Mouse (Mus musculus): ENCODE data around the gene 1700069L16Rik. TPM values are rescaled to one million over a fixed set of nuclear protein-coding genes. Genes with fewer than 3 reads are reported as not detected.

The 1700069L16Rik gene
- polyA plus RNA-seq, 1 experiment, result 11.1 TPM

GRCm38 (mm10) chr5:113654821-113655220, 69.8 kb downstream of the 1700069L16Rik start:
- Histone ChIP-seq H3K27ac (ENCODE audit: control insufficient read depth, insufficient read depth, low read depth, low read length) (no peak overlapping the region), H3K4me3 (ENCODE audit: control insufficient read depth, low read depth, low read length) (peak overlapping the region; percentile 72), H3K4me1 (ENCODE audit: control insufficient read depth, insufficient read depth, low read length) (peaks cover 11% of the 10 kb centered on the region), H3K36me3 (ENCODE audit: control insufficient read depth, insufficient read depth, low read length) (no peaks in the 10 kb centered on the region), H3K27me3 (ENCODE audit: control insufficient read depth, insufficient read depth, low read length) (0 out of 2 replicates have a peak, but pooled peaks cover 2% of the 10 kb centered on the region)
- peak; percentile 57; the same call in 1 of the 2 replicates for TF ChIP-seq POLR2A (IDR thresholded peaks at IDR 0.05; ENCODE audit: control insufficient read depth, low read depth, low read length)
- TF ChIP-seq CTCF (IDR thresholded peaks at IDR 0.05; ENCODE audit: control insufficient read depth, insufficient read depth, insufficient replicate concordance, low read depth, low read length), result no peak

- 0 out of 2 replicates have a peak, but pooled peaks cover 2% of the 10 kb centered on the region for H3K27me3 ChIP-seq (ENCODE audit: control insufficient read depth, insufficient read depth, low read length)
- H3K4me1 ChIP-seq (ENCODE audit: control insufficient read depth, insufficient read depth, low read length), result peaks cover 11% of the 10 kb centered on the region
- no peaks in the 10 kb centered on the region for H3K36me3 ChIP-seq (ENCODE audit: control insufficient read depth, insufficient read depth, low read length)
- no peak overlapping the region for H3K27ac ChIP-seq (ENCODE audit: control insufficient read depth, insufficient read depth, low read depth, low read length)
- no peak for TF ChIP-seq CTCF (IDR thresholded peaks at IDR 0.05; ENCODE audit: control insufficient read depth, insufficient read depth, insufficient replicate concordance, low read depth, low read length)
- no peak for TF ChIP-seq POLR2A (IDR thresholded peaks at IDR 0.05; ENCODE audit: control insufficient read depth, low read depth, low read length)
- peak overlapping the region; percentile 72 for H3K4me3 ChIP-seq (ENCODE audit: control insufficient read depth, low read depth, low read length)
These were observed 70.4 kb downstream of the 1700069L16Rik start for GRCm38 (mm10) chr5:113654206-113654605.

- Histone ChIP-seq H3K4me1 (ENCODE audit: control insufficient read depth, insufficient read depth, low read length) (peaks cover 11% of the 10 kb centered on the region), H3K4me3 (ENCODE audit: control insufficient read depth, low read depth, low read length) (peak overlapping the region; percentile 44), H3K27ac (ENCODE audit: control insufficient read depth, insufficient read depth, low read depth, low read length) (no peak overlapping the region), H3K27me3 (ENCODE audit: control insufficient read depth, insufficient read depth, low read length) (peaks cover 2% of the 10 kb centered on the region; the same call in 1 of the 2 replicates), H3K36me3 (ENCODE audit: control insufficient read depth, insufficient read depth, low read length) (no peaks in the 10 kb centered on the region)
- TF ChIP-seq CTCF (IDR thresholded peaks at IDR 0.05; ENCODE audit: control insufficient read depth, insufficient read depth, insufficient replicate concordance, low read depth, low read length) (no peak), POLR2A (IDR thresholded peaks at IDR 0.05; ENCODE audit: control insufficient read depth, low read depth, low read length) (no peak)
These were observed 72.4 kb downstream of the 1700069L16Rik start for GRCm38 (mm10) chr5:113652215-113652614.

- Histone ChIP-seq H3K36me3 (ENCODE audit: control insufficient read depth, insufficient read depth, low read length) (no peaks in the 10 kb centered on the region), H3K27me3 (ENCODE audit: control insufficient read depth, insufficient read depth, low read length) (peaks cover 2% of the 10 kb centered on the region; the same call in 1 of the 2 replicates), H3K4me1 (ENCODE audit: control insufficient read depth, insufficient read depth, low read length) (peaks cover 11% of the 10 kb centered on the region), H3K27ac (ENCODE audit: control insufficient read depth, insufficient read depth, low read depth, low read length) (no peak within 1 kb of the TSS), H3K4me3 (ENCODE audit: control insufficient read depth, low read depth, low read length) (peak within 1 kb of the TSS; percentile 44)
- TF ChIP-seq CTCF (IDR thresholded peaks at IDR 0.05; ENCODE audit: control insufficient read depth, insufficient read depth, insufficient replicate concordance, low read depth, low read length), result no peak
- no peak for TF ChIP-seq POLR2A (IDR thresholded peaks at IDR 0.05; ENCODE audit: control insufficient read depth, low read depth, low read length)
These were observed 74.3 kb downstream of the 1700069L16Rik start, which contains the start of gene Cmklr1 for GRCm38 (mm10) chr5:113650035-113650865. Cmklr1 (minus strand) TSS chr5:113650426.

DNA sequence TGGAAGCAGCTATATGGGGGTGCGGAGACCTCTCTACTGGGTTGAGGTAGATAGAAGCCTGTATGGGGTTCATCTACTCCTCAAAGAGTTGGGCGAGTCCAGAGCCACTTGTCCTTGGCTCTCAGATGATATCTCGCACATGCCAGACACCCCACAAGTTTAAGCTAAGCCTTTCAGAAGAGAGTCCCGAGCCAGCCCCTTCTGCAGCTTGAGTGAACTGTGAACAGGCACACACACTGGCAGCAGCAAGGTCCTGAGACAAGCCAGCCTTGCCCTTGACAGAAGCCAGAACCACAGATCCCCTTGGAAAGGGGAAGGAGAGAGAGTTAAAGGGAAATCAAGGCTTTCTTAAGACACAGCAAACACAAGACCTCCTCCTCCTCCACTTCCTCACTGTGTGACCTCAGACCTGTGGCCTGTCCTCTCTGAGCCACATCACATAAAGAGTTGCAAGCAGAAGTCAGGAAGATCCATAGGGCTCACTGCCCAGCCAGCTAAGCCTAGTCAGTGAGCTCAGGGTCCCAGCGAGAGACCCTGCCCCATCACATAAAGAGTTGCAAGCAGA, 75.8 kb downstream of the 1700069L16Rik start:
- H3K27ac ChIP-seq (ENCODE audit: control insufficient read depth, insufficient read depth, low read depth, low read length), result no peak overlapping the region
- H3K27me3 ChIP-seq (ENCODE audit: control insufficient read depth, insufficient read depth, low read length), result peaks cover 2% of the 10 kb centered on the region; the same call in 1 of the 2 replicates
- peaks cover 3% of the 10 kb centered on the region for H3K4me1 ChIP-seq (ENCODE audit: control insufficient read depth, insufficient read depth, low read length)
- no peak overlapping the region for H3K4me3 ChIP-seq (ENCODE audit: control insufficient read depth, low read depth, low read length)
- TF ChIP-seq CTCF (IDR thresholded peaks at IDR 0.05; ENCODE audit: control insufficient read depth, insufficient read depth, insufficient replicate concordance, low read depth, low read length) (no peak), POLR2A (IDR thresholded peaks at IDR 0.05; ENCODE audit: control insufficient read depth, low read depth, low read length) (no peak)
- H3K36me3 ChIP-seq (ENCODE audit: control insufficient read depth, insufficient read depth, low read length), result no peaks in the 10 kb centered on the region

DNA sequence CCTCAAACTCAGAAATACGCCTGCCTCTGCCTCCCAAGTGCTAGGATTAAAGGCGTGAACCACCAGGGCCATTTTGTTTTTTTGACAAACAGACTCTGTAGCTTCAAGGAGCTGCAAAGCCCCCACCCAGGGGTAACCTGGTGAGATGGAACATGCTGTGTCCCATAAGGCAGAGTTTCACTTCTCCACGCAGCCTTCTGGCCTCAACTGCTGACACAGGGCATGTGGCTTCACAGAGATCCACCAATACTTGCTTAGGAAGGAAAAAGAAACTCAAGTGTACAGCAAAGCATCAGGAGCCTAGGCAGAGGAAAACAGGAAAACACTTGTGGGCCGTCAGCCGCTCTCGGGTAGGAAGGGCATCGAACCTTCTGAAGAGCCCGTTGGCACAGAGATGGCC, 77.4 kb downstream of the 1700069L16Rik start:
- no peak for TF ChIP-seq CTCF (IDR thresholded peaks at IDR 0.05; ENCODE audit: control insufficient read depth, insufficient read depth, insufficient replicate concordance, low read depth, low read length)
- Histone ChIP-seq H3K27ac (ENCODE audit: control insufficient read depth, insufficient read depth, low read depth, low read length) (no peak overlapping the region), H3K36me3 (ENCODE audit: control insufficient read depth, insufficient read depth, low read length) (no peaks in the 10 kb centered on the region), H3K4me1 (ENCODE audit: control insufficient read depth, insufficient read depth, low read length) (peaks cover 10% of the 10 kb centered on the region), H3K27me3 (ENCODE audit: control insufficient read depth, insufficient read depth, low read length) (peaks cover 2% of the 10 kb centered on the region; the same call in 1 of the 2 replicates), H3K4me3 (ENCODE audit: control insufficient read depth, low read depth, low read length) (no peak overlapping the region)

DNA sequence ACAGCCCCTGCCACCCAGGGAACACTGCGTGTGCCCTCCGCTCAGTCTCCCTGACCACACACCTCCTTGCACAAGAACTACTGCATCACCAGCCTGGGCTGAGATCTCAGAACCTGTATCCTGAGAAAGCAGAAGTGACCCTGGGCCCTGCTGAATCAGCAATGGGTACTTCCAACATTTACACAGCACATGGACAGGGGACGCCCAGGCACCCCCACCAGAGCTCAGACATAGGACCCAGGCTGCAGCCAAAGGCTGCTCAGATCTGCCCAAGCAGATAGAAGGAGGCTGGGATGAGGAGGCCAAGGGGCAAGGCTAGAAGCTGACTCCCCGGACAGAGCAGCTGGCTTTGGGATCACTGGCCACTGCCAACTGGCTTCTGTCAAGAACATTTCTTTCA, 80.1 kb downstream of the 1700069L16Rik start:
- TF ChIP-seq CTCF (IDR thresholded peaks at IDR 0.05; ENCODE audit: control insufficient read depth, insufficient read depth, insufficient replicate concordance, low read depth, low read length), result no peak
- no peak for TF ChIP-seq POLR2A (IDR thresholded peaks at IDR 0.05; ENCODE audit: control insufficient read depth, low read depth, low read length)
- no peak overlapping the region for H3K27ac ChIP-seq (ENCODE audit: control insufficient read depth, insufficient read depth, low read depth, low read length)
- H3K36me3 ChIP-seq (ENCODE audit: control insufficient read depth, insufficient read depth, low read length), result no peaks in the 10 kb centered on the region
- peaks cover 7% of the 10 kb centered on the region for H3K4me1 ChIP-seq (ENCODE audit: control insufficient read depth, insufficient read depth, low read length)
- no peaks in the 10 kb centered on the region; the same call in 1 of the 2 replicates for H3K27me3 ChIP-seq (ENCODE audit: control insufficient read depth, insufficient read depth, low read length)
- peak overlapping the region; percentile 70 for H3K4me3 ChIP-seq (ENCODE audit: control insufficient read depth, low read depth, low read length)
